Mouse (Mus musculus): Measurements from ENCODE around the gene Tmem269. TPM values are rescaled to one million over a fixed set of nuclear protein-coding genes. Genes with fewer than 3 reads are reported as not detected.
A peak's percentile ranks its signal among the peaks of the same experiment; 100 is the strongest.

The Tmem269 gene
- polyA plus RNA-seq, 1 experiment = not detected

DNA sequence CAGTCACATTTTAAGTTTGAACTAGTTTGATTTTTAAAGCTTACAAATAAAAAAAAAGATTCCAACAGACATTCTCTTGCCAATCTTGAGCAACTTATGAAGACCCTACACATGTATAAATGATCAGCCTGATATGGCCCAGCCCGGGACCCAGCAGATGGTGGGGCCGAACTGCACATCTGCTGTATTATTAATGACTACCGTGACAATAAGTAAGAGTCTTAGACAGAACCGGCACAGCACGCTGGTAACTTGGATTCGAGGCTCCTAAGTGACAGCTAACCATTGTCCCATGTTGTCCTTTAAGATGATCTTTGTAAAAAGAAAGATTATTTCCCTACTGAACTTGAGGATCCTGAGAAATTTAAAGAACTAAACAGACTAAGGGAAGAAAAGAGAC lies 28.6 kb downstream of the Tmem269 start:
- Histone ChIP-seq H3K4me3 (ENCODE audit: insufficient read depth, low read length) (no peak overlapping the region), H3K4me1 (ENCODE audit: control insufficient read depth, insufficient read depth, low read length) (0 out of 2 replicates have a peak, but pooled peaks cover 2% of the 10 kb centered on the region), H3K27ac (ENCODE audit: insufficient read depth, low read length) (no peak overlapping the region)
- TF ChIP-seq POLR2A (IDR thresholded peaks at IDR 0.05; ENCODE audit: low read depth, low read length) = no peak
- TF ChIP-seq CTCF (IDR thresholded peaks at IDR 0.05; ENCODE audit: borderline replicate concordance, insufficient read depth, low read length) = no peak

DNA sequence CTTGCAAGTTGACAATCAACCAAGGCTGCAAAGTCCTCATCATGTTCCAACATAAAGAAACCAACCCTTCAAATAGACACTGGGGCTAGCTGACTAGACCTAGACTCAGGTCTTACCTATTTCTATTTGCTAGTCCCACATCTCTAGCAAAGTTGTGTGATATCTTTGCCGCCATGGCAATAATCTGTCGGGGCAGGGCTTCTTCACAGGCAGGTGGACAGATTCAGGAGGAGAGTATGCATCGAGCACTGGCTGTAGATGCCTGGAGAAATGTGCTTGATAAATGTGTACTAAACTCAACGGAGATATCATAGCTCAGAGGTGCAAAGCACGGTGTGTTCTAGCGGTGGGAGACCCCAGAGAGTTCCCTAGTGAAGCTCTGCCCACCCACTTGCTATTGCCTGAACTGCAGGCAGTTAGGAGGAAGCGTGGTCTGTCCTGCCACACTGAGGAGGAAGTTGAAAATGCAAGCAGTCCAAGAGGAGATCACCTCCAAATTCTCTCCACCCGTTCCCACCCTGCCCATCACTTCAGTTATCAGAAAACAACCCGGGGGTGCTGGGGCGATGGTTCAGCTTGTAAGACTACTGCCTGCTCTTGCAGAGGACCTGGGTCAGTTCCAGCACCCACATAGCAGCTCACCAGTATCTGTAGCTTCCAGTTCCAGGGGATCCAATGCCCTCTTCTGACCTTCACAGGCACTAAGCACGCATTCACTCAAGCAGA lies 29.8 kb downstream of the Tmem269 start:
- Histone ChIP-seq H3K4me3 (ENCODE audit: insufficient read depth, low read length) (no peak overlapping the region), H3K27ac (ENCODE audit: insufficient read depth, low read length) (no peak overlapping the region), H3K4me1 (ENCODE audit: control insufficient read depth, insufficient read depth, low read length) (no peaks in the 10 kb centered on the region)
- TF ChIP-seq CTCF (IDR thresholded peaks at IDR 0.05; ENCODE audit: borderline replicate concordance, insufficient read depth, low read length) = no peak
- no peak for TF ChIP-seq POLR2A (IDR thresholded peaks at IDR 0.05; ENCODE audit: low read depth, low read length)

DNA sequence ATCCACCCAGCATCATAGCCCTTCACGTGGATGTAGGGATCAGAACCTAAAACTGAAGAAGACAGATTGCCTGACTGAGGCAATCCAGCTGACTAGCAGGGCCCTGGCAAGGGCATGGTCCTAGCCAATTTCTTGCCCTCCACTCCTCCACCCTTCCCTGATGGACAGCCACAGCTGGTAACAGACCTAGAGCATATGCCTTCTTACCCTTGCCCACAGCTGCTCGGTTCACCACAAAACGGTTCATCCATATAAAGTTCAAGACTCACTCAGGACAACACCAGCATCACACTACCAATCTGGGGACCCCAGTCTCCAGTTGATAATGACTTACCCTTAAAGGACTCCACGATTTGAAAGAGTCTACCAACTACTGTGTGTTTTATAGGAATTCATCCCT lies 32.2 kb downstream of the Tmem269 start:
- TF ChIP-seq POLR2A (IDR thresholded peaks at IDR 0.05; ENCODE audit: low read depth, low read length) = no peak
- H3K4me1 ChIP-seq (ENCODE audit: control insufficient read depth, insufficient read depth, low read length) = no peaks in the 10 kb centered on the region
- H3K4me3 ChIP-seq (ENCODE audit: insufficient read depth, low read length) = no peak overlapping the region
- H3K27ac ChIP-seq (ENCODE audit: insufficient read depth, low read length) = no peak overlapping the region

DNA sequence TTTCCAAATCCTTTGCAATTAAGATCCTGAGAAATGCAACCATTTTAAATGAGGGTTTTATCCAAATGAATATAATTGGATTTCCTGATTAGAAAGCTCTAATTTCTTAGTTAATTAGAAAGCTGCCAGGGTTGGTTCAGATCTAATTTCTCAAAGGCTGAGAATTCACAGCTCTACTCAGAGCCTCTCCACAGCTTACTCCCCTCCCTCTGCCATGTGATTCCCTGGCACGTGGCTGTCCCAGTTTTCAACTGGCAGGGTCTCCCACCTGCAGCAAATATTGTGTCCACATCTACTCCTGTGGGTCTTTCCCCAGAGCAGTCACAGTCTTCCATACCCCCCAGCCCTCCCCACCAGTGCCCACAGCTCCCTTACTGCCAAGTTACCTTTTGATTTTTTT lies 34.5 kb downstream of the Tmem269 start:
- Histone ChIP-seq H3K4me1 (ENCODE audit: control insufficient read depth, insufficient read depth, low read length) (no peaks in the 10 kb centered on the region), H3K27ac (ENCODE audit: insufficient read depth, low read length) (no peak overlapping the region), H3K4me3 (ENCODE audit: insufficient read depth, low read length) (no peak overlapping the region)
- no peak for TF ChIP-seq POLR2A (IDR thresholded peaks at IDR 0.05; ENCODE audit: low read depth, low read length)
- no peak for TF ChIP-seq CTCF (IDR thresholded peaks at IDR 0.05; ENCODE audit: borderline replicate concordance, insufficient read depth, low read length)

DNA sequence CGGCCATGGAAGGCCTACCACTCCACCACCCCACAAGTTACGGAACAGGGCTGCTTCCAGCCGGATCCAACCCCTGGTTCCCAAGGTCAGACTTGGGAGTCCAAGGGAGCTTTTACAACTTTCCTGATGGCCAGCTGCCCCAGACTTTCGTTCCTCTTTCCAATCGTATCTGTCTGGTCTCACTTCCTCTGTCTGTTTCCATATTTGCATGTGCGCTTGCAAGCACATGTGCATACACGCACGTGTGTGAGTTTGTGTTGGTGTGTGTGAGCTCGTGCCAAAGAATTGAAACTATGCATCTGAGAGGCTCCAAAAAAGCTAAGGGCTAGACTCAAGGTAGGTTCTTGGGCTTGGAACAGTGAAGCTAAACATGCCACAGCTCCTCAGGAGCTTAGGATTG lies 36.6 kb downstream of the Tmem269 start:
- TF ChIP-seq POLR2A (IDR thresholded peaks at IDR 0.05; ENCODE audit: low read depth, low read length) (no peak), CTCF (IDR thresholded peaks at IDR 0.05; ENCODE audit: borderline replicate concordance, insufficient read depth, low read length) (no peak)
- H3K27ac ChIP-seq (ENCODE audit: insufficient read depth, low read length) = no peak overlapping the region
- no peak overlapping the region for H3K4me3 ChIP-seq (ENCODE audit: insufficient read depth, low read length)
- no peaks in the 10 kb centered on the region for H3K4me1 ChIP-seq (ENCODE audit: control insufficient read depth, insufficient read depth, low read length)

DNA sequence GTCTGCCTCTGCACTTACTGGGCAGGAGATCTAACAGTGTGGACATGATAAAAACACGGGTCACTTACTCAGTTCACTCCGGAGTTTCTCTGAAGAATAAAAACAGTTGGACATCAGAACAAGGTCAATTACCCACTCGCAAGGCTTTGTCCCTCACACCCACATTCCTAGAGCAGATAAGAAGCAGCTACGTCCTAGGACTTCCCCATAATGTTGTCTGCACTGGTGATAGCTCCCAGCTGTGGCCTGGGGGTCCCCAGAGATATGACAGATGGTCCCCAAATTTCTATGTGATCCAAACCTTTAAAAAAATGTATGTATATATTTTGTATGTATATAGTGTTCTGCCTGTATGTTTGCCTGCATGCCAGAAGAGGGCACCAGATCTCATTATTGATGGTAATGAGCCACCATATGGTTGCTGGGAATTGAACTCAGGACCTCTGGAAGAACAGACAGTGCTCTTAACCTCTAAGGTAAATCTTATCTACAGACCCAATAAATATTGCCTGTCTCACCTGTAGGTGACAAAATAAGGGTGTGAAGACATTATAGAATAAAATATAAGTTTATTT lies 37.8 kb downstream of the Tmem269 start:
- no peak overlapping the region for H3K27ac ChIP-seq (ENCODE audit: insufficient read depth, low read length)
- H3K4me1 ChIP-seq (ENCODE audit: control insufficient read depth, insufficient read depth, low read length) = no peaks in the 10 kb centered on the region
- H3K4me3 ChIP-seq (ENCODE audit: insufficient read depth, low read length) = no peak overlapping the region
- TF ChIP-seq CTCF (IDR thresholded peaks at IDR 0.05; ENCODE audit: borderline replicate concordance, insufficient read depth, low read length) = no peak
- TF ChIP-seq POLR2A (IDR thresholded peaks at IDR 0.05; ENCODE audit: low read depth, low read length) = no peak

DNA sequence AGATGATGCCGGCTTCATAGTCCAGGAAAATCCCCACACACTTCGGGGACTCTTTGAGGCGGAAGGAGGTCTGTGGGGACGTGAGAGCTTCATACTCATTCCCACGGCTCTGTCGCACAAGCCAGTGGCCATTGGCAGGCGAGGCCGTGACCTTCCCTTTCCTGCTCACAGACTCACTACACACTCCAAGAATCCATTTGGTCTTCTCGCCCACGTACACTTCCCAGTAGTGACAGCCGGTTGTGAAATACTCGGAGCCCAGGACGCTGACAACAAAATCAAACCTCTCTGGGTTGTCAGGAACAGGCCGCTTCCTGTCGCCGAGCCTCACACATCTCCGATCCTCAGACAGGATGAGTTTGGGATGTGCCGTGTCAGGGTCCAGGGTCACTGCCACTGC lies 39.7 kb downstream of the Tmem269 start:
- Histone ChIP-seq H3K4me3 (ENCODE audit: insufficient read depth, low read length) (no peak overlapping the region), H3K4me1 (ENCODE audit: control insufficient read depth, insufficient read depth, low read length) (no peaks in the 10 kb centered on the region), H3K27ac (ENCODE audit: insufficient read depth, low read length) (no peak overlapping the region)
- TF ChIP-seq CTCF (IDR thresholded peaks at IDR 0.05; ENCODE audit: borderline replicate concordance, insufficient read depth, low read length) (no peak), POLR2A (IDR thresholded peaks at IDR 0.05; ENCODE audit: low read depth, low read length) (no peak)

DNA sequence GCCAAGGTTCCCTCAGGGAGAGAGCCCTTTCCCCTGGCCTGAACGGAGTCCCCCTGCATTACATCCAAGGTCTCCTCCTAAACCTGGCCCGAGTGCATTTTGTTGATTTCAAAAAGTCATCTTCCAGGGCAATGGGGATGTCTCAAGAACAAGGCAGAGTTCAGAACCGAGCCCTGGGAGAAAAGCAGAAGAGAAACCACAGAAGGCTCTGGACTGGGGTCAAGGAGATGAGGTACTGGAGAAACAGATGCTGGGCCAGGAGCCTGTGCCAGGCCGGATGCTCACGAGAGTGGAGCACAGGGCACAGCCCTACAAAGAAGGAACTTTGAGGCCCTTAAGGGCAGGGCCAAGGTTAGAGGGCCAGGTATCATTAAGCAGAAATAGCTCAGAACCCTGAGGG lies 40.3 kb downstream of the Tmem269 start:
- no peaks in the 10 kb centered on the region for H3K4me1 ChIP-seq (ENCODE audit: control insufficient read depth, insufficient read depth, low read length)
- H3K4me3 ChIP-seq (ENCODE audit: insufficient read depth, low read length) = no peak overlapping the region
- H3K27ac ChIP-seq (ENCODE audit: insufficient read depth, low read length) = no peak overlapping the region
- TF ChIP-seq POLR2A (IDR thresholded peaks at IDR 0.05; ENCODE audit: low read depth, low read length) (no peak), CTCF (IDR thresholded peaks at IDR 0.05; ENCODE audit: borderline replicate concordance, insufficient read depth, low read length) (no peak)

DNA sequence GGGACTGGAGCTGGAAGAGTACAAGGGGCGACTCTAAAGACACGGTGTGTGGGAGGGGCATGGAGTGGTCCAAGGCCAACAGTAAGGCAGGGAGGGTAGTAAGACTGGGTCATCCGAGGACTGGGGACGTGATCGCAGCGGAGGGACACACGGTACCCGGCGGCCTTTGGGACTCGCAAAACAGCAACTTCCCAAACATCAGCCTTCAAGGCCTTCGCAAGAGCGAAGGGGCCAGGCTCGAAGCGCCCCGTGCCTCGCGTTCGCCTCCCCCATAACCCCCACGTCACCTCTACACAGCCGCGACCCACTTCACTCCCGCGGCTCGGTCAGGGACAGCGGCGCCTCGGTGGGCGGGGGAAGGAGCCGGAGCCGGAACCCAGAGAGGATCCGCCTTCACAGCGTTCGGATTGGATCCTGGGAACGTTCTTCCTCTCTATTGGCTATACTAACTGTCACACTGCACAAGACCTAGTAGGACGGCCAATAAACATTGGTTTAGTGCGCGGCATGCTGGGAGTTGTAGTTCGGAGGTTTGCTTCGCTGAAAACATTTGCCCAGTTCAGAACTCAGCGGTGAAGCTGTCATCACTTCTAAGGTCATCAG lies 44.1 kb downstream of the Tmem269 start, which contains the start of gene Zfp691:
TSS of gene Zfp691 (minus strand) at position 345 of the 603 bp plus-strand sequence.
- Histone ChIP-seq H3K27ac (ENCODE audit: insufficient read depth, low read length) (no peak within 1 kb of the TSS), H3K4me3 (ENCODE audit: insufficient read depth, low read length) (peak within 1 kb of the TSS; percentile 87), H3K4me1 (ENCODE audit: control insufficient read depth, insufficient read depth, low read length) (peaks cover 2% of the 10 kb centered on the region; the same call in 1 of the 2 replicates)
- TF ChIP-seq CTCF (IDR thresholded peaks at IDR 0.05; ENCODE audit: borderline replicate concordance, insufficient read depth, low read length) = no peak
- TF ChIP-seq POLR2A (IDR thresholded peaks at IDR 0.05; ENCODE audit: low read depth, low read length) = peak; percentile 85
